Mouse (Mus musculus): ENCODE measurements at regions not wholly inside any gene's neighbourhood (a gene's known extent, or its start where the extent isn't known, plus 50 kb on each side); places are given as distances from the start of the nearest gene placed in this dataset.

GRCm38 (mm10) chr13:10538927-10539326 is 178.3 kb upstream of the Chrm3 start:
- DNase-seq (ENCODE audit: low spot score in 2 of 2) = no peak

GRCm38 (mm10) chr13:10527251-10527650 is 166.6 kb upstream of the Chrm3 start:
- no peak for DNase-seq (ENCODE audit: low spot score in 2 of 2)

GRCm38 (mm10) chr13:10526470-10527207 is 166.0 kb upstream of the Chrm3 start:
- DNase-seq (ENCODE audit: low spot score in 2 of 2) = no peak

- DNase-seq (ENCODE audit: low spot score in 2 of 2) = no peak
These were observed 143.6 kb upstream of the Chrm3 start for GRCm38 (mm10) chr13:10504211-10504610.

- no peak for DNase-seq (ENCODE audit: low spot score in 2 of 2)
These were observed 94.7 kb upstream of the Chrm3 start for GRCm38 (mm10) chr13:10455323-10455722.

GRCm38 (mm10) chr13:10454667-10455066 is 94.0 kb upstream of the Chrm3 start:
- no peak for DNase-seq (ENCODE audit: low spot score in 2 of 2)

- no peak for DNase-seq (ENCODE audit: low spot score in 2 of 2)
These were observed 90.4 kb upstream of the Chrm3 start for GRCm38 (mm10) chr13:10451057-10451456.

GRCm38 (mm10) chr13:10449502-10449901 is 88.9 kb upstream of the Chrm3 start:
- no peak for DNase-seq (ENCODE audit: low spot score in 2 of 2)

GRCm38 (mm10) chr13:10447806-10448205 is 87.2 kb upstream of the Chrm3 start:
- no peak for DNase-seq (ENCODE audit: low spot score in 2 of 2)

- DNase-seq (ENCODE audit: low spot score in 2 of 2) = no peak
These were observed 85.0 kb upstream of the Chrm3 start for GRCm38 (mm10) chr13:10445679-10446078.

Measured in urinary bladder, adult 18-20 months (tissue).